15 mouse cellular contexts compared by ENCODE assay signal in genomic region chr1:169574136-169574535, GRCm38 (mm10).
"Had no signal": no experiment of that assay in that cellular context is flagged by ENCODE, and none has a peak within 500 bp of the region (broad histone marks: within the 10 kb centered on the region; RNA-seq: fewer than 3 reads in every experiment).

No protein-coding gene starts in this region.

- H3K4me1 ChIP-seq: neural tube, embryonic 15.5 days; stomach, embryonic 15.5 days had no signal

- H3K27ac ChIP-seq: neural tube, embryonic 15.5 days; stomach, embryonic 15.5 days; stomach, postnatal 0 days had no signal

- H3K36me3 ChIP-seq: neural tube, embryonic 15.5 days; stomach, embryonic 15.5 days had no signal

- H3K9me3 ChIP-seq: neural tube, embryonic 15.5 days; stomach, embryonic 15.5 days had no signal

- H3K27me3 ChIP-seq: neural tube, embryonic 15.5 days; stomach, embryonic 15.5 days had no signal

- H3K4me2 ChIP-seq: neural tube, embryonic 15.5 days; stomach, embryonic 15.5 days had no signal

- H3K9ac ChIP-seq: neural tube, embryonic 15.5 days; stomach, embryonic 15.5 days had no signal

- DNase-seq: retina, postnatal 1 day; right cerebral cortex, adult 18-20 months; right cerebral cortex, postnatal 14 days; right cerebral cortex, postnatal 25 days; right cerebral cortex, postnatal 4 days; spleen, adult 18-20 months; thymus, adult 18-20 months; thymus, adult 2 months; thymus, postnatal 14 days; thymus, postnatal 25 days; thymus, postnatal 36 days; thymus, postnatal 4 days had no signal

- H3K4me3 ChIP-seq: neural tube, embryonic 15.5 days; stomach, embryonic 15.5 days had no signal
